Comparison of ENCODE assay signal across 22 mouse cellular contexts in the genomic region with DNA sequence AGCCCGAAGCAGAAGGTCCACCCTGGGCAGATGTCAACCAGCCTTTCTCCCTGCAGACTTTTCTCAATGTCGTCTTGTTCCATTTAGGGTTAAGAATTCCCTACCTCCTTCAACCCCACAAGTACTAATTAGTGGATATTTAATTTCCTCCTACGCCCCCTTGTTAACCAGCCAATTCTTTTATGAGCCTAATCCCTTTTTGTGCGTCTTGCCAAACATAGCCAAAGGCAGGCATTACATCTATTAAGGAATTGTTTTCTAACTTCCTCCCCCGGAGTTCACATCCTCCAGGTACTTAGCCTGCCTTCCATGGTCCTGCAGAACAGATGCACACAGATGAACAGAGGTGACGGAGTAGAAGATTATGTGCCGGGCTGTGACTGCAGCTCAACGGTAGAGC. TPM values are rescaled to one million over a fixed set of nuclear protein-coding genes. Genes with fewer than 3 reads are reported as not detected.
"Had no signal": no experiment of that assay in that cellular context is flagged by ENCODE, and none has a peak within 500 bp of the region (broad histone marks: within the 10 kb centered on the region; RNA-seq: fewer than 3 reads in every experiment).

No protein-coding gene starts in this region.

- H3K36me3 ChIP-seq: lung, embryonic 15.5 days; midbrain, embryonic 13.5 days; midbrain, embryonic 15.5 days; neural tube, embryonic 13.5 days; neural tube, embryonic 15.5 days had no signal

- H3K9ac ChIP-seq: lung, embryonic 15.5 days; midbrain, embryonic 13.5 days; midbrain, embryonic 15.5 days; neural tube, embryonic 13.5 days; neural tube, embryonic 15.5 days had no signal

- H3K27me3 ChIP-seq: lung, embryonic 15.5 days; midbrain, embryonic 13.5 days; midbrain, embryonic 15.5 days; neural tube, embryonic 13.5 days; neural tube, embryonic 15.5 days had no signal

- H3K4me3 ChIP-seq: lung, embryonic 15.5 days; megakaryocyte, embryonic 14.5 days; midbrain, embryonic 13.5 days; midbrain, embryonic 15.5 days; myocyte; neural tube, embryonic 13.5 days; neural tube, embryonic 15.5 days had no signal

- H3K4me1 ChIP-seq: lung, embryonic 15.5 days; megakaryocyte, embryonic 14.5 days; midbrain, embryonic 13.5 days; midbrain, embryonic 15.5 days; neural tube, embryonic 13.5 days; neural tube, embryonic 15.5 days had no signal

- DNase-seq: lung, adult 2 months; lung, postnatal 14 days; lung, postnatal 36 days; retina, postnatal 1 day; right cerebral cortex, adult 18-20 months; right cerebral cortex, postnatal 25 days; right cerebral cortex, postnatal 4 days; spleen, adult 18-20 months; thymus, adult 18-20 months; thymus, postnatal 14 days; thymus, postnatal 36 days had no signal

- H3K4me2 ChIP-seq: lung, embryonic 15.5 days; midbrain, embryonic 11.5 days; midbrain, embryonic 13.5 days; midbrain, embryonic 15.5 days; neural tube, embryonic 13.5 days; neural tube, embryonic 15.5 days had no signal

- ATAC-seq: lung, postnatal 0 days; midbrain, embryonic 13.5 days; midbrain, embryonic 15.5 days had no signal

- H3K27ac ChIP-seq: lung, embryonic 15.5 days; macrophage; midbrain, embryonic 13.5 days; midbrain, embryonic 15.5 days; neural tube, embryonic 13.5 days; neural tube, embryonic 15.5 days had no signal

- H3K9me3 ChIP-seq: lung, embryonic 15.5 days; megakaryocyte, embryonic 14.5 days; midbrain, embryonic 13.5 days; midbrain, embryonic 15.5 days; neural tube, embryonic 13.5 days; neural tube, embryonic 15.5 days had no signal

RNA-seq across cellular contexts. Expression of a gene that starts 27.5 kb away (rescaled TPM):
- total RNA-seq: megakaryocyte progenitor cell, adult 5-6 weeks had no signal
- polyA plus RNA-seq: macrophage had no signal
